Mouse (Mus musculus): ENCODE data around the gene Itga9. TPM values are rescaled to one million over a fixed set of nuclear protein-coding genes. Genes with fewer than 3 reads are reported as not detected.

The Itga9 gene
- polyA plus RNA-seq, 1 experiment from 2014 or later: 12.6 TPM

GRCm38 (mm10) chr9:118706176-118706975 is 99.9 kb downstream of the Itga9 start:
- Histone ChIP-seq H3K4me2 (no peak overlapping the region), H3K9ac (replicated peaks) (no peak overlapping the region), H3K27ac (0 out of 2 replicates have a peak overlapping the region, but pooled peaks have one; percentile 7), H3K9me3 (peaks cover 4% of the 10 kb centered on the region; the same call in 1 of the 2 replicates), H3K27me3 (no peaks in the 10 kb centered on the region), H3K4me3 (replicated peaks) (no peak overlapping the region), H3K36me3 (peaks cover 14% of the 10 kb centered on the region; the same call in 1 of the 2 replicates), H3K4me1 (replicated peaks) (peaks cover 26% of the 10 kb centered on the region)
- 62% methylated on average over 18 of the region's 18 CpGs for WGBS
- ATAC-seq (ENCODE audit: insufficient number of reproducible peaks, insufficient read depth, low FRiP score, low TSS enrichment, low read depth): no peak

GRCm38 (mm10) chr9:118710625-118711024 is 104.1 kb downstream of the Itga9 start:
- Histone ChIP-seq H3K9ac (replicated peaks) (no peak overlapping the region), H3K27me3 (no peaks in the 10 kb centered on the region), H3K9me3 (peaks cover 4% of the 10 kb centered on the region; the same call in 1 of the 2 replicates), H3K4me3 (replicated peaks) (no peak overlapping the region), H3K4me1 (replicated peaks) (peaks cover 31% of the 10 kb centered on the region), H3K36me3 (peaks cover 13% of the 10 kb centered on the region; the same call in 1 of the 2 replicates), H3K27ac (no peak overlapping the region), H3K4me2 (no peak overlapping the region)
- WGBS: 46% methylated on average over 9 of the region's 9 CpGs
- ATAC-seq (ENCODE audit: insufficient number of reproducible peaks, insufficient read depth, low FRiP score, low TSS enrichment, low read depth): no peak

- no peaks in the 10 kb centered on the region for H3K27me3 ChIP-seq
- 80% methylated on average over 11 of the region's 11 CpGs for WGBS
- no peak overlapping the region for H3K4me3 ChIP-seq (replicated peaks)
- no peak overlapping the region for H3K27ac ChIP-seq
- no peak for ATAC-seq (ENCODE audit: insufficient number of reproducible peaks, insufficient read depth, low FRiP score, low TSS enrichment, low read depth)
- peaks cover 13% of the 10 kb centered on the region; the same call in 1 of the 2 replicates for H3K36me3 ChIP-seq
- peaks cover 29% of the 10 kb centered on the region for H3K4me1 ChIP-seq (replicated peaks)
- peaks cover 4% of the 10 kb centered on the region; the same call in 1 of the 2 replicates for H3K9me3 ChIP-seq
- H3K4me2 ChIP-seq: no peak overlapping the region
- H3K9ac ChIP-seq (replicated peaks): no peak overlapping the region
Measured at GRCm38 (mm10) chr9:118711749-118712148, 105.3 kb downstream of the Itga9 start.

- WGBS: 92% methylated on average over 8 of the region's 8 CpGs
- no peak for ATAC-seq (ENCODE audit: insufficient number of reproducible peaks, insufficient read depth, low FRiP score, low TSS enrichment, low read depth)
Measured at GRCm38 (mm10) chr9:118713515-118713914, 107.0 kb downstream of the Itga9 start.

GRCm38 (mm10) chr9:118714536-118714935 is 108.0 kb downstream of the Itga9 start:
- Histone ChIP-seq H3K9ac (replicated peaks) (no peak overlapping the region), H3K27me3 (no peaks in the 10 kb centered on the region), H3K4me3 (replicated peaks) (no peak overlapping the region), H3K9me3 (no peaks in the 10 kb centered on the region), H3K27ac (no peak overlapping the region), H3K4me2 (no peak overlapping the region), H3K4me1 (replicated peaks) (peaks cover 36% of the 10 kb centered on the region), H3K36me3 (peaks cover 8% of the 10 kb centered on the region; the same call in 1 of the 2 replicates)
- WGBS: 74% methylated on average over 5 of the region's 5 CpGs
- no peak for ATAC-seq (ENCODE audit: insufficient number of reproducible peaks, insufficient read depth, low FRiP score, low TSS enrichment, low read depth)

More at GRCm38 (mm10) chr9:118713515-118713914, 107.0 kb downstream of the Itga9 start:
- no peak overlapping the region for H3K27ac ChIP-seq
- H3K4me3 ChIP-seq (replicated peaks): no peak overlapping the region
- H3K4me1 ChIP-seq (replicated peaks): peaks cover 35% of the 10 kb centered on the region
- peaks cover 8% of the 10 kb centered on the region; the same call in 1 of the 2 replicates for H3K36me3 ChIP-seq
- H3K9ac ChIP-seq (replicated peaks): no peak overlapping the region
- no peaks in the 10 kb centered on the region for H3K27me3 ChIP-seq
- no peaks in the 10 kb centered on the region for H3K9me3 ChIP-seq
- H3K4me2 ChIP-seq: no peak overlapping the region

GRCm38 (mm10) chr9:118715971-118716628 is 109.6 kb downstream of the Itga9 start:
- Histone ChIP-seq H3K9me3 (no peaks in the 10 kb centered on the region), H3K27ac (no peak overlapping the region), H3K36me3 (peaks cover 11% of the 10 kb centered on the region; the same call in 1 of the 2 replicates), H3K4me3 (replicated peaks) (no peak overlapping the region), H3K4me2 (no peak overlapping the region), H3K4me1 (replicated peaks) (peaks cover 24% of the 10 kb centered on the region), H3K27me3 (no peaks in the 10 kb centered on the region), H3K9ac (replicated peaks) (no peak overlapping the region)
- WGBS: 81% methylated on average over 9 of the region's 9 CpGs
- no peak for ATAC-seq (ENCODE audit: insufficient number of reproducible peaks, insufficient read depth, low FRiP score, low TSS enrichment, low read depth)

GRCm38 (mm10) chr9:118717436-118717835 is 110.9 kb downstream of the Itga9 start:
- Histone ChIP-seq H3K27ac (no peak overlapping the region), H3K9ac (replicated peaks) (no peak overlapping the region), H3K4me1 (replicated peaks) (peaks cover 15% of the 10 kb centered on the region), H3K36me3 (0 out of 2 replicates have a peak, but pooled peaks cover 5% of the 10 kb centered on the region), H3K4me3 (replicated peaks) (no peak overlapping the region), H3K9me3 (no peaks in the 10 kb centered on the region), H3K27me3 (no peaks in the 10 kb centered on the region), H3K4me2 (no peak overlapping the region)
- 48% methylated on average over 3 of the region's 3 CpGs for WGBS
- no peak for ATAC-seq (ENCODE audit: insufficient number of reproducible peaks, insufficient read depth, low FRiP score, low TSS enrichment, low read depth)

- Histone ChIP-seq H3K4me2 (no peak overlapping the region), H3K27ac (no peak overlapping the region), H3K4me1 (replicated peaks) (peaks cover 15% of the 10 kb centered on the region; the same call in 1 of the 2 replicates), H3K9me3 (no peaks in the 10 kb centered on the region), H3K27me3 (no peaks in the 10 kb centered on the region), H3K36me3 (0 out of 2 replicates have a peak, but pooled peaks cover 5% of the 10 kb centered on the region), H3K4me3 (replicated peaks) (no peak overlapping the region), H3K9ac (replicated peaks) (no peak overlapping the region)
- WGBS: 79% methylated on average over 2 of the region's 2 CpGs
- ATAC-seq (ENCODE audit: insufficient number of reproducible peaks, insufficient read depth, low FRiP score, low TSS enrichment, low read depth): no peak
Measured at GRCm38 (mm10) chr9:118718511-118718910, 112.0 kb downstream of the Itga9 start.

GRCm38 (mm10) chr9:118721056-118721455 is 114.6 kb downstream of the Itga9 start:
- ATAC-seq (ENCODE audit: insufficient number of reproducible peaks, insufficient read depth, low FRiP score, low TSS enrichment, low read depth): no peak
- H3K27ac ChIP-seq: no peak overlapping the region
- WGBS: 93% methylated on average over 6 of the region's 6 CpGs
- H3K4me2 ChIP-seq: no peak overlapping the region
- peaks cover 9% of the 10 kb centered on the region; the same call in 1 of the 2 replicates for H3K4me1 ChIP-seq (replicated peaks)
- 0 out of 2 replicates have a peak, but pooled peaks cover 5% of the 10 kb centered on the region for H3K36me3 ChIP-seq
- no peaks in the 10 kb centered on the region for H3K27me3 ChIP-seq
- no peaks in the 10 kb centered on the region for H3K9me3 ChIP-seq
- H3K9ac ChIP-seq (replicated peaks): no peak overlapping the region
- no peak overlapping the region for H3K4me3 ChIP-seq (replicated peaks)

GRCm38 (mm10) chr9:118722789-118723325 is 116.4 kb downstream of the Itga9 start:
- no peak for ATAC-seq (ENCODE audit: insufficient number of reproducible peaks, insufficient read depth, low FRiP score, low TSS enrichment, low read depth)
- H3K4me3 ChIP-seq (replicated peaks): no peak overlapping the region
- H3K36me3 ChIP-seq: 0 out of 2 replicates have a peak, but pooled peaks cover 5% of the 10 kb centered on the region
- no peak overlapping the region for H3K4me2 ChIP-seq
- no peaks in the 10 kb centered on the region for H3K9me3 ChIP-seq
- peaks cover 17% of the 10 kb centered on the region for H3K4me1 ChIP-seq (replicated peaks)
- H3K27ac ChIP-seq: no peak overlapping the region
- H3K27me3 ChIP-seq: no peaks in the 10 kb centered on the region
- H3K9ac ChIP-seq (replicated peaks): no peak overlapping the region
- WGBS: 95% methylated on average over 2 of the region's 2 CpGs

- H3K27me3 ChIP-seq: no peaks in the 10 kb centered on the region
- H3K36me3 ChIP-seq: 0 out of 2 replicates have a peak, but pooled peaks cover 5% of the 10 kb centered on the region
- no peak overlapping the region for H3K4me2 ChIP-seq
- peaks cover 31% of the 10 kb centered on the region for H3K4me1 ChIP-seq (replicated peaks)
- ATAC-seq (ENCODE audit: insufficient number of reproducible peaks, insufficient read depth, low FRiP score, low TSS enrichment, low read depth): no peak
- no peak overlapping the region for H3K9ac ChIP-seq (replicated peaks)
- no peak overlapping the region for H3K27ac ChIP-seq
- 84% methylated on average over 9 of the region's 9 CpGs for WGBS
- no peaks in the 10 kb centered on the region for H3K9me3 ChIP-seq
- H3K4me3 ChIP-seq (replicated peaks): no peak overlapping the region
Measured at GRCm38 (mm10) chr9:118725128-118725527, 118.6 kb downstream of the Itga9 start.

All from limb, embryonic 12.5 days (tissue).